Mouse (Mus musculus): ENCODE data around the gene Sh3bgrl2.

Sh3bgrl2 gene

DNA sequence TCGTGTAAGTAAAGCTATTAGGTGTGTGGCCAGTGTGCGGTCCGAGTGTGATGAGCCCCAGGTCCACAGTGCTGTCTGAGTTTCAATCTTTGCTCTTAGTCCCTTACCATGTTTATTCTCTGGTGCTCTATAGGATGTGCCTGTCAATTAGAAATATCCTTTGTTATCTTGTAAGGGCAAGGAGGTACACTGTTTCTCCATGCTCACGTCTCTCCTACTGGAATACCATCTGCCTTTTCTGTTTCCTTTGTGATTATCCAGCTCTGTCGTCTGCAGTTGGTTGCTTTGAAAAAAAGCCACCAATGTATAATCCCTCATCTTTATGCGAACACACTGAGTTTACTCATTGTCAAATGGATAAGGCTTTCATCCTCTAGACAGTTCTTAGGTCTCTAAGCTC, 75.3 kb downstream of the Sh3bgrl2 start:
- Histone ChIP-seq H3K27me3 (ENCODE audit: control insufficient read depth, insufficient read depth, low read length, poor library complexity, severe bottlenecking) (no peaks in the 10 kb centered on the region), H3K36me3 (ENCODE audit: control insufficient read depth, insufficient read depth, low read length, poor library complexity, severe bottlenecking) (no peaks in the 10 kb centered on the region)
- no peak for DNase-seq (ENCODE audit: low read depth, low spot score)

GRCm38 (mm10) chr9:83624193-83624592, 76.1 kb downstream of the Sh3bgrl2 start:
- DNase-seq (ENCODE audit: low read depth, low spot score): no peak
- H3K36me3 ChIP-seq (ENCODE audit: control insufficient read depth, insufficient read depth, low read length, poor library complexity, severe bottlenecking): no peaks in the 10 kb centered on the region
- H3K27me3 ChIP-seq (ENCODE audit: control insufficient read depth, insufficient read depth, low read length, poor library complexity, severe bottlenecking): no peaks in the 10 kb centered on the region

GRCm38 (mm10) chr9:83625085-83625484, 77.0 kb downstream of the Sh3bgrl2 start:
- no peak for DNase-seq (ENCODE audit: low read depth, low spot score)
- no peaks in the 10 kb centered on the region for H3K36me3 ChIP-seq (ENCODE audit: control insufficient read depth, insufficient read depth, low read length, poor library complexity, severe bottlenecking)
- H3K27me3 ChIP-seq (ENCODE audit: control insufficient read depth, insufficient read depth, low read length, poor library complexity, severe bottlenecking): no peaks in the 10 kb centered on the region

DNA sequence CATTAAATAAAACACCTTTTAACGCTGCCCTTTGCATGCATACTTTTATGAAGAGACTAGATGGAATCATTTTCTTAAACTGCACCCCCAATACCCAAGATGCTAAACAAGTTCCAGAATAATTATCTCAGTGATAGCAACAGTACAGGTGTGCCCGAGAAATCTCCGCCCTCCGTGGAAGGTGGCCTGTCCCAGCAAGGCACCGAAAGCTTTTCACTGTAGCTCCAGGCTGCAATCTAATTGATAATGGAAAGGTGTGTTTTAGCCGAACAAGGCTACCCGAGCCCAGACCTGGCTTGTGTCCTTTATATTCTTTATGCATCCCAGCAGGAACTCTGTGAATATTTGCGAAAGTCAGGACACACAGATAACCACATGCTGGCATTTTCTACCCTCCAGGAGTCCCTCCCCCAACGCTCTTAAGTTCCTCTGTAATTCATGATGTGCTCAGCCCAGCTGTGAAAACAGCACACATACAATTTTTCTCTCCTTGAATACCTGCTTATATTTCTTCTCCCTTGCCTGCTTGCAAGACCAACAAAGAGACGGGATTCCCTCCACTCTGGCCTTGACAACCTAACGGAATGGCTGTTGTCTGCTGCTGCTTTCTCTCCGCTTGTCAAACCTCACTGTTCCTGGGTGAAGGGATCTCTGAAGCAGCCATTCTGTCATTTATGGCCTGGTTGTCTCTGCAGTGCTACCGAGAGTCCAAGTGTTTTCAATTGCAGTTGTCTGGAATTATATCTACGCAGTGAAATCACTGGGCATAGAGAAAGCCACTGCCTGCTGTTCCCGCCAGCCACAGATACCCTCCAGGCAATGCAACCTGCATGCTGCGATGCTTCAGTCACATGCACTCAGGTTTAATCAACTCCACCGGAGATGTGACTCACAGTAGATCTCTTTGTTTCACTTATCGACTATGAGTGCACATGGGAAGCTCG, 80.8 kb downstream of the Sh3bgrl2 start:
- no peak for DNase-seq (ENCODE audit: low read depth, low spot score)
- Histone ChIP-seq H3K27me3 (ENCODE audit: control insufficient read depth, insufficient read depth, low read length, poor library complexity, severe bottlenecking) (no peaks in the 10 kb centered on the region; the same call in 1 of the 2 replicates), H3K36me3 (ENCODE audit: control insufficient read depth, insufficient read depth, low read length, poor library complexity, severe bottlenecking) (no peaks in the 10 kb centered on the region)

DNA sequence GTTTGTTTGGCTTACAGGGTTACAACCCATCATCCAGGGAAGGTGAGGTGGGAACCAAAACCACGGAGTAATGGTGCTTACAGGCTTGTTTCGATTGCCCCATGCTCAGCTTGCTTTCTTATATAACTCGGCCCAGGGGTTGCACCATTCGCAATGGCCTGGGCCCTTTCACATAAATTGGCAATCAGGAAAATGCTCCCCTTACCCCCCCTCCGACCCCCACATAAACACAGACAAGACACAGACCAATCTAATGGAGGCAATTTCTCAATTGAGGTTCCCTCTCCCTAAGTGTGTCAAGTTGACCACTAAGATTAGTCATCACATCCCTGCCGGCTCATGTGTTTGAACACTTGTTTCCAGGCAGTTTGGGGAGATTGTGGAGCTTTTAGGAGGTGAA, 82.2 kb downstream of the Sh3bgrl2 start:
- DNase-seq (ENCODE audit: low read depth, low spot score): no peak
- Histone ChIP-seq H3K27me3 (ENCODE audit: control insufficient read depth, insufficient read depth, low read length, poor library complexity, severe bottlenecking) (no peaks in the 10 kb centered on the region; the same call in 1 of the 2 replicates), H3K36me3 (ENCODE audit: control insufficient read depth, insufficient read depth, low read length, poor library complexity, severe bottlenecking) (no peaks in the 10 kb centered on the region)

DNA sequence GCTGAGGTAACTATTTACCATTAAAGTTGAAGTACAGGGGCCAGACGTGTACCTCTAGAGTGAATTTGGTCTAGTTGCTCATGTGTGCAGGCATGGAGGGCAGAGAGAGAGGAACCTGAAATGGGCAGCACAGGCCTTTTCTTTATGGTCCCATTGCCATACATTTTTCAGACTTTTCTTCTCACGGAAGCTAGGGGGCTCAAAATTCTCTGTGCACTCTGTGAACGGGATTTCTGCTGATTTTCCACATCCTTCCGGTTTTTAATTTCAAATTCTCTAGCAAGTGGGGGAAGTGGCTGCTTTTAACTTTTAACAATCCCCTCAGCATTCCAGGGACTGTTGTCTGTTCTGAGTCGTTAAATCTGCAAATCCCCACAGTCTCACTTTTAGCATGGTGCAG, 83.8 kb downstream of the Sh3bgrl2 start:
- H3K27me3 ChIP-seq (ENCODE audit: control insufficient read depth, insufficient read depth, low read length, poor library complexity, severe bottlenecking): no peaks in the 10 kb centered on the region; the same call in 1 of the 2 replicates
- DNase-seq (ENCODE audit: low read depth, low spot score): no peak
- H3K36me3 ChIP-seq (ENCODE audit: control insufficient read depth, insufficient read depth, low read length, poor library complexity, severe bottlenecking): no peaks in the 10 kb centered on the region

DNA sequence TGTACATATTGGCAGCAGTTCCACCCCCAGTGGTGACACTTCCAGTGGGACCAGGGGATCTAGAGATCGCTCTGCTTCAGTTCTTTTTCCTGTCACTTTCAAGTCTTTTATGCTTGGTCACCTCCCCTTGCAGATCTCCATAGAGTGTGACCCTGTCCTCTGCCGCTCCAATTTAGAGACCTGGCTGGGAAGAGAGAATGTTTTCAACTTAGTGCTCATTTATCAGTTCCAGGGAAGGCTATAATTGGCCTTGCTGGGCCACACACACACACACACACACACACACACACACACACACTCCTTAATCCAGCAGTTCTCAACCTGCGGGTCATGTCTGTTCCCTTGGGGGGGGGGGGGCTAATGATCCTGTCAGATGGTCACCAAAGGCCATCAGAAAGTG, 86.6 kb downstream of the Sh3bgrl2 start:
- H3K36me3 ChIP-seq (ENCODE audit: control insufficient read depth, insufficient read depth, low read length, poor library complexity, severe bottlenecking): no peaks in the 10 kb centered on the region
- H3K27me3 ChIP-seq (ENCODE audit: control insufficient read depth, insufficient read depth, low read length, poor library complexity, severe bottlenecking): no peaks in the 10 kb centered on the region; the same call in 1 of the 2 replicates
- DNase-seq (ENCODE audit: low read depth, low spot score): no peak

DNA sequence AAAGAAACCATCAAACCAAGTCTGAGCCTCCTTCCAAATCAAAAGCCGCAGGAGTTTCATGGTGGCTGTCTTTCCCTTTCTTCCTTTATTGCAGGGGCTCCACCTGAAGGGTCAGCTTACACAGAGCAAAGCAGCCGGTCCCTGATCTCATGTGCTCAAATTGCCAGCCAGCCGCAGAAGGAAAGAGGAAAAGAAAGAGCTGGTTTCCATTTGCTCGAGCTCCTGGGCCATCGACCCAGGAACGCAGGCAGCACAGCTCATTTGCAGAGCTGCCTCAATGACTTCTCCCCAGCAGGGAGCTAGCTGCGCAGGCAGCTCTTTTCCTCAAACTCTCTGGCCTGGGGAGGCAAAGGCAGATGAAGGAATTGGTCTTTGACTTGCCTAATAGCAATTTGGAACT, 87.9 kb downstream of the Sh3bgrl2 start:
- no peak for DNase-seq (ENCODE audit: low read depth, low spot score)
- H3K27me3 ChIP-seq (ENCODE audit: control insufficient read depth, insufficient read depth, low read length, poor library complexity, severe bottlenecking): no peaks in the 10 kb centered on the region; the same call in 1 of the 2 replicates
- H3K36me3 ChIP-seq (ENCODE audit: control insufficient read depth, insufficient read depth, low read length, poor library complexity, severe bottlenecking): no peaks in the 10 kb centered on the region

DNA sequence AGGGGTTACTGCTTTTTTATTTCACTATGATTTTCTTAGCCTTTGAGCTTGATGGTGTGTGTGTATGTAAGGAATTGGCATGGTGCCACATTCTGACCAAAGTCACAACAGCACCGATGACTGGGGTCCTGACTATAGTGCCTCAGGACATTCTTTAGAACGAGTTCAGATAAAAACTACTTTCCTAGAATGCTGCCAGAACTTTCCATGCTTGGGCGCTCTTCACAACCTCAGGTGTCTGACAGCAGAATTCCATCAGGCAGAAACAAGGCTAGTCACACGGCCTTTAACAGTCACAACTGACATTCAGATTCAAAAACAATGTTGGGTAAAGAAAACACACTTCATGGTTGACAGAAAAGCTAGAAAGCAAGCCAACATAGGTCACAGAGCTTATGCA, 95.0 kb downstream of the Sh3bgrl2 start:
- Histone ChIP-seq H3K27me3 (ENCODE audit: control insufficient read depth, insufficient read depth, low read length, poor library complexity, severe bottlenecking) (no peaks in the 10 kb centered on the region), H3K36me3 (ENCODE audit: control insufficient read depth, insufficient read depth, low read length, poor library complexity, severe bottlenecking) (no peaks in the 10 kb centered on the region)
- no peak for DNase-seq (ENCODE audit: low read depth, low spot score)

DNA sequence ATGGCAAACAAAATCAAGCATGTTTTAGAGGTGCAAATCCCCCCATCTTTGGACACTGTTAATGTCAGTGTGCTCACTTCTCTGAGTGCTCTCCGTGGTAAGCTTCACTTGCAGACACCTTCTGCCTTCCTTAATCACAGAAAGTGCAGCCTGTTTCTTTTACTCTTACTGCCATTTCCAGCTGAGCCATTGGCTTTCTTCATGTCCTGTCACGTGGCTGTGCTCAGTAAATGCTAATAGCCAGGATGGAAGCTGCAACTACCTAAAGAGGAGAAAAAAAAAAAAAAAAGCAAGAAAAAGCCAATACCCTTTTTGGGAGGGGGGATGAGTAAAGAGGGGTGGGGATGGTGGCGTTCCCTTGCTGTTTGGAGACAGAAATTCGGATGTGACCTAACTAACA, 95.7 kb downstream of the Sh3bgrl2 start:
- no peak for DNase-seq (ENCODE audit: low read depth, low spot score)
- H3K27me3 ChIP-seq (ENCODE audit: control insufficient read depth, insufficient read depth, low read length, poor library complexity, severe bottlenecking): no peaks in the 10 kb centered on the region

DNA sequence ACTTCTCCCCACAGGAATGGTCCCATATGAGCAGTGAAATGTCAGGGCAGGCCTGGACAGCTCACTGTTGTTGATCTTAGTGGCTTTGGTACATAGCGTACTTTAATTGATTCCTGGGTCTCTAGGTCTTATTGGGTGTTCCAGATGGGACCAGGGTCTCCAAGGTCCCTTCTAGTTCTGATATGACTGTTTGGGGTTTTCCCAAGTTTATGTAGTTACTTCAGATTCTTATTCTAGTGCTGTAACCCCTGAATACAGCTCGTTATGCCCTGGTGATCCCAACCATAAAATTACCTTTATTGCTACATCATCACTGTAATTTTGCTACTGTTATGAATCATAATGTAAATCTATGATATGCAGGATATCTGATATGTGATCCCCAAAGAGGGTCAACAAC, 98.1 kb downstream of the Sh3bgrl2 start:
- Histone ChIP-seq H3K27me3 (ENCODE audit: control insufficient read depth, insufficient read depth, low read length, poor library complexity, severe bottlenecking) (no peaks in the 10 kb centered on the region), H3K36me3 (ENCODE audit: control insufficient read depth, insufficient read depth, low read length, poor library complexity, severe bottlenecking) (no peaks in the 10 kb centered on the region)
- no peak for DNase-seq (ENCODE audit: low read depth, low spot score)

More for the DNA sequence above, 95.7 kb downstream of the Sh3bgrl2 start:
- no peaks in the 10 kb centered on the region for H3K36me3 ChIP-seq (ENCODE audit: control insufficient read depth, insufficient read depth, low read length, poor library complexity, severe bottlenecking)

- DNase-seq (ENCODE audit: low read depth, low spot score): no peak
- H3K27me3 ChIP-seq (ENCODE audit: control insufficient read depth, insufficient read depth, low read length, poor library complexity, severe bottlenecking): no peaks in the 10 kb centered on the region
- H3K36me3 ChIP-seq (ENCODE audit: control insufficient read depth, insufficient read depth, low read length, poor library complexity, severe bottlenecking): no peaks in the 10 kb centered on the region
These were observed 98.6 kb downstream of the Sh3bgrl2 start for GRCm38 (mm10) chr9:83646691-83647090.

GRCm38 (mm10) chr9:83647919-83648705, 100.0 kb downstream of the Sh3bgrl2 start:
- H3K36me3 ChIP-seq (ENCODE audit: control insufficient read depth, insufficient read depth, low read length, poor library complexity, severe bottlenecking): no peaks in the 10 kb centered on the region
- H3K27me3 ChIP-seq (ENCODE audit: control insufficient read depth, insufficient read depth, low read length, poor library complexity, severe bottlenecking): no peaks in the 10 kb centered on the region
- no peak for DNase-seq (ENCODE audit: low read depth, low spot score)

DNA sequence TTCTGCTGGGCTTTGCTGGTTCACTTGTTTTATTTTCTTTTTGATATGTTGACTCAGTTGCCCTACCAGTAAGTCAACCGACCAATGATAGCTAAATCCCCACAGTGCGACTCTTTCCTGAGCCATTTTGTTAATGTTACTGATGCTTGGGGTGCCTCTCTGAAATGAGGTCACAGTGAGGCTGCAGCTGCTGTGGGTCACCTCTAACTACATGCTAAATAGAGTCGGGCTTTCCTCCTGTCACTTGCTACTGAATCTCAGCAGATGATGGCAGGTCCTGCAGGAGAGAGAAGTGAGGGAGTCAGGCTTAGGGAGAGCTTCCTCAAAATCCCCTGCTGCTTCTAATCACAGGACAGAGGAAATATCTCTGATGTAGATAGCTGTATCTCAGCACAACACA, 100.6 kb downstream of the Sh3bgrl2 start:
- Histone ChIP-seq H3K27me3 (ENCODE audit: control insufficient read depth, insufficient read depth, low read length, poor library complexity, severe bottlenecking) (no peaks in the 10 kb centered on the region), H3K36me3 (ENCODE audit: control insufficient read depth, insufficient read depth, low read length, poor library complexity, severe bottlenecking) (no peaks in the 10 kb centered on the region)

DNA sequence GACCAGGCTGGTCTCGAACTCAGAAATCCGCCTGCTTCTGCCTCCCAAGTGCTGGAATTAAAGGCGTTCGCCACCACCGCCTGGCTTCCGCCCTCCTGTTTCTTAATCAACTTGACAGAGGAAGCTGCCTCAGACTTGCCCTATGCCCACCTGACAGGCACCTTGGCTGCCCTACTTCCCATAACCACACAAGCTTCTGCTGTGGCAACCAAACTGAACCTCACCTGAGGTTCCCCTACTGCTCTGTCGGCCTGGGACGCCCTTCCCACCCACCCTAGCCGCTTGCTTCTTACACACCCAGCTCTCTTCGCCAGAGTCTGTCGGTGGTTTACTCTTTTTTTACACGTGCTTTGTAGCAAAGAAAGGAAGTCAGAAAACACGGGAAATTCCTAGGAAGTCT, 103.9 kb downstream of the Sh3bgrl2 start:
- H3K27me3 ChIP-seq (ENCODE audit: control insufficient read depth, insufficient read depth, low read length, poor library complexity, severe bottlenecking): no peaks in the 10 kb centered on the region
- no peak for DNase-seq (ENCODE audit: low read depth, low spot score)
- H3K36me3 ChIP-seq (ENCODE audit: control insufficient read depth, insufficient read depth, low read length, poor library complexity, severe bottlenecking): no peaks in the 10 kb centered on the region

More for the DNA sequence above, 100.6 kb downstream of the Sh3bgrl2 start:
- DNase-seq (ENCODE audit: low read depth, low spot score): no peak
